Comparison of ENCODE assay signal across 8 mouse cellular contexts in genomic region chr11:69846198-69846680, GRCm38 (mm10). TPM values are rescaled to one million over a fixed set of nuclear protein-coding genes. Genes with fewer than 3 reads are reported as not detected.
DNase-seq lines count a peak whose midpoint lies in the region; ATAC-seq lines count a peak whose summit lies in the region.

Plscr3 (plus strand) TSS chr11:69846376.

- peaks cover 74% of the 10 kb centered on the region for H3K4me1 ChIP-seq in megakaryocyte, embryonic 14.5 days

- ATAC-seq in common myeloid progenitor, adult 5-6 weeks (replicated peaks; ENCODE audit: low read depth, poor library complexity, severe bottlenecking): peak; percentile 83

- H3K9me3 ChIP-seq in megakaryocyte, embryonic 14.5 days: no peaks in the 10 kb centered on the region

- DNase-seq in ZHBTc4 (ENCODE audit: low read depth, low spot score): peak; percentile 96
- peak; percentile 86 to 88 for DNase-seq in gastrocnemius, adult 8-10 months (ENCODE audit: low spot score in 2 of 2)
- peak; percentile 70 for DNase-seq in hindlimb bud, embryonic 11.5 days (ENCODE audit: extremely low spot score, low read depth, low spot score)
- peak; percentile 75 to 82 for DNase-seq in left cerebral cortex, adult 8-10 months (ENCODE audit: low spot score in 2 of 2)
- peak; percentile 91 to 92 for DNase-seq in right cerebral cortex, postnatal 10 days (ENCODE audit: low spot score in 2 of 2)
- peak; percentile 92 for DNase-seq in urinary bladder, postnatal 25 days (ENCODE audit: low spot score)

- H3K27me3 ChIP-seq in megakaryocyte, embryonic 14.5 days (replicated peaks): no peaks in the 10 kb centered on the region

- peak within 1 kb of the TSS; percentile 97 for H3K4me3 ChIP-seq in megakaryocyte, embryonic 14.5 days (replicated peaks)

- H3K36me3 ChIP-seq in megakaryocyte, embryonic 14.5 days (replicated peaks; ENCODE audit: low read length): peaks cover 40% of the 10 kb centered on the region

RNA-seq across cellular contexts. Expression of gene Plscr3, which starts in this region (rescaled TPM):
- 24.6 and 31.0 TPM in 2 replicates for total RNA-seq in common myeloid progenitor, adult 5-6 weeks (2017)
- 10 to 100 TPM in 2 of 4 experiments, 1 to 10 TPM in 2; 8.7 to 10.6 (median 9.4) TPM for total RNA-seq in gastrocnemius, adult 8-10 months (2022)
- 10 to 100 TPM; 16.0 to 20.0 (median 18.6) TPM for total RNA-seq in left cerebral cortex, adult 8-10 months (2022)
- polyA plus RNA-seq in megakaryocyte, embryonic 14.5 days (2012; ENCODE audit: insufficient read depth, low replicate concordance): 41.3 and 79.4 TPM in 2 replicates

Comparison
In these comparisons a context has a peak if more than half of its experiments do, and no peak if none do; other contexts are left out.
1. Peak in every context shown above with its lines: DNase-seq, ATAC-seq and H3K4me3 ChIP-seq.